Mouse (Mus musculus) ovary, adult 18-20 months (tissue): ENCODE data around the gene Fam169b.
"Not testable (repeated sequence)": the region's sequence is repeated elsewhere in the genome, so short reads cannot be mapped to it uniquely, and the experiment has no call there.

Source experiments
- DNase-seq: peaks from one replicate; pipeline ENCODE4 v3.0.0; 2022; ENCODE audit warnings: low spot score, mixed read lengths

Fam169b gene

DNA sequence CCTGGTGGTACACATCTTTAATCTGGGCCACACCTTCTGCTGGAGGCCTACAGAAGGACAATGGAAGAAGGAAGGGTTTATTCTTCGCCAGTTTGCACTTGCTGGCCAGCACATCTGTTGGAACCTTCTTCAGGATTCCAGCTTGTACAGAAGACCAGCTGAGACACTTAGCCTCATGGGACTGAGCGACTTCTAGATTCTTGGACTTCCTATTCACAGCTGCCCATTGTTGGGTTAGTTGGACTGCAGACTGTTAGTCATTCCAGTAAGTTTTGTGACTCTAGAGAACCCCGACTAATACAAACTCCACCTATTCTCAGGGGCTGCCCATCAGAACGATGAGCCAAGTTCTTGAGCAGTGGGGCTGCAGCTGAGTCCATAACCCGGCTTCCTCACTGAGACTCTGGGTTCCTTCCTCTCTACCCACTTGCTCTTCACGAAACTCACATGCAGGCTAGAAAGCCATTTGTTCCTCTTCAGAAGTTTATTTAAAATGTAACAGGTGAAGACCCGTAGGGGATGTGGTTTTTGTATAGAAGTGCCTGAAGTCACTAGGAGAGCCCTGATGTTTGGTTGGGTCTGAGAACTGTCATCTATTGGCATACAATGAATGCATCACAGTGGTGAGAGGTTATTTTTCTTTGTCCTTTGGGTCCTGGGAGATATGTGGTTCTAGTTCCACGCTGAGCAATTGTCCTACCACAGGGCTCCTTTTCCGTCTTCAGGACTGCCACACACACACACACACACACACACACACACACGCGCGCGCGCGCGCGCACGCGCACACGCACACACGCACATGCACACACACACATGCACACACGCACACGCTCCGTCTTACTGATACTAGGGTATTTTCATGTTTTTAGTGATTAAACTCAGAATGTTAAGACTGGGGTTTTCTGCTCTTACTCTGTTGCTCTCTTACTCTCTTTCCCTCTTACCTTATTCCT is 13.2 kb downstream of the Fam169b start:
- no peak for DNase-seq

GRCm38 (mm10) chr7:68287582-68287981 is 13.9 kb downstream of the Fam169b start:
- no peak for DNase-seq

DNA sequence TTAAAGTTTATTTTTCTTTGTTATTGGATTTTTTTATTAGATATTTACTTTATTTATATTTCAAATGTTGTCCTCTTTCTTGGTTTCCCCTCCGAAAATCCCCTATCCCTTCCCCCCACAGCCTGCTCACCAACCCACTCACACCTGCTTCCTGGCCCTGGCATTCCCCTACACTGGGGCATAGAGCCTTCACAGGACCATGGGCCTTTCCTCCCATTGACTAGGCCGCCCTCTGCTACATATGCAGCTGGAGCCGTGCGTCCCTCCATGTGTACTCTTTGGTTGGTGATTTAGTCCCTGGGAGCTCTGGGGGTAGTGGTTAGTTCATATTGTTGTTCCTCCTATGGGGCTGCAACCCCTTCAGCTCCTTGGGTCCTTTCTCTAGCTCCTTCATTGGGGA is 14.4 kb downstream of the Fam169b start:
- not testable (repeated sequence) for DNase-seq

- DNase-seq, result no peak
Observed at GRCm38 (mm10) chr7:68289081-68289480, 15.4 kb downstream of the Fam169b start.

DNA sequence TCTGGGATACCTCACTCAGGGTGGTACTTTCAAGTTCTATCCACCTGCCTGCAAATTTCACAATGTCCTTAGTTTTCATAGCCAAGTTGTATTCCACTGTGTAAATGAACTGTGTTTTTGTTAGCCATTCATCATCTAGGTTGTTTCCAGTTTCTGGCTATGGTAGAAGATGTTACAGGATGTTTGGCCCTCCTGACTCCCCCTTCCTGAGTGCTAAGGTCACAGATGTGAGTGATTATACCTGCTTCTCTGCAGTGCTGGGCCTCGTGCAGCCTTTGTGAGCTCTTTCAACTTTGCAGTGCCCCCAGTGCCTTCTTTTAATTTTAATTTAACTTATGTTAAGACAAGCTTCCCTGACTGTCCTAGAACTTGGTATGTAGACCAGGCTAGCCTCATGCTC is 18.0 kb downstream of the Fam169b start:
- no peak for DNase-seq

GRCm38 (mm10) chr7:68293997-68294789 is 20.6 kb downstream of the Fam169b start:
- no peak for DNase-seq

DNA sequence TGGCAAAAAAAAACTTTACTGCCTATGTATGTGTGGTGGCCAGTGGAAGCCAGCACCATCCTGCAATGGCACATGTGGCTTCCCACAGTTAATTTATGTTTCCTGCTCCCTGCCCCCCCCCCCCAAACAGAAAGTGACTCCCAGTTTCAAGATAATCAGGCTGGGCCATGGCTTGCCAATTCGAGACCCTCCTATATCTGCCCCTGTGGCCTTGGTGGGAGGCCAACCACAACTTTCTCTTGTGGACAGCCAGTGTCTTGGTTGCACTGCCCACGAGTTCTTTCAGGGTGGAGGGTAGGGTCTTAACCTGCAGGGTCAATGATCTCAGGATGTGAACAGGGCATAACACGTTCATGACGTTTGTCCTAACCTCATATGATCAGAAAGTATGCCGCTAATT is 22.8 kb downstream of the Fam169b start:
- DNase-seq, result no peak

GRCm38 (mm10) chr7:68298381-68299076 is 24.9 kb downstream of the Fam169b start:
- no peak for DNase-seq

DNA sequence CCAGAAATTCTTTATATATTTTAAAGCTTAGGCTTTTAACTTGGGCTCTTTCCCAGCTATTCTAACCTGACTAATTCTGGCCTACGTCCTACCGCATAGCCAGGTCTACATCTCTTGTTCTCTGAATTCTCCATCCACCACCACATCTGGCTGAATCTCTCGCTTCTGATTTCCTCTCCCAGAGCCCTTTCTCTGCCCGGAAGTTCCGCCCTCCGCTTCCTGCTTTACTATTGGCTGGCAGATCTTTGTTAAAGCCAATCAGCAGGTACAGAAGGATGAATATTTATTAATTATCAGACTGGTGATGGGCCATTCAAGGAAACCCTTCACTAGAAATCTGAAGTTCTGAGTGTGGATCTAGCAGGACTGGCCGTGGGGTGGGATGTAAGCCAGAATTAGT is 27.5 kb downstream of the Fam169b start:
- no peak for DNase-seq

- peak; percentile 17 for DNase-seq
Observed at GRCm38 (mm10) chr7:68302586-68303433, 29.2 kb downstream of the Fam169b start.

- DNase-seq, result no peak
Observed at GRCm38 (mm10) chr7:68303685-68304084, 30.0 kb downstream of the Fam169b start.

- no peak for DNase-seq
Observed at GRCm38 (mm10) chr7:68305781-68306575, 32.3 kb downstream of the Fam169b start.

DNA sequence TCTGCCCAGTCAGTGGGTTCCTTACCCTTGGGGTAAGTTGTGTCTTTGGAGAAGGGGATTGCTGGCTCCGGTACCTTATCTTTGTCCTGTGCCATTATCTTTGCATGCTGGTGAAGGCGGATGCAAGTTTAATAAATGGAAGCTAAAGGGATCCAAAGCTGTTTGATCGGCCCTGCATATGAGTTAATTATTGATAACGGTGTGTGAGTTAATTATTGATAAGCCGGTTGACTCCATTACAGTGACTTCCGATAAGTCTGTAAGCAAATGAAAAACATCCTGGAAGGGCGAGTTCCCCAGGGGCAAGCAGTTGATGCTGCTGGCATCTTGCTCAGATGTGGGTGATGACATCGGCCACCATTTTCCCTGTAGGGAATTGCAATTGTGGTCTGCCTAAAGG is 33.1 kb downstream of the Fam169b start:
- DNase-seq, result no peak

DNA sequence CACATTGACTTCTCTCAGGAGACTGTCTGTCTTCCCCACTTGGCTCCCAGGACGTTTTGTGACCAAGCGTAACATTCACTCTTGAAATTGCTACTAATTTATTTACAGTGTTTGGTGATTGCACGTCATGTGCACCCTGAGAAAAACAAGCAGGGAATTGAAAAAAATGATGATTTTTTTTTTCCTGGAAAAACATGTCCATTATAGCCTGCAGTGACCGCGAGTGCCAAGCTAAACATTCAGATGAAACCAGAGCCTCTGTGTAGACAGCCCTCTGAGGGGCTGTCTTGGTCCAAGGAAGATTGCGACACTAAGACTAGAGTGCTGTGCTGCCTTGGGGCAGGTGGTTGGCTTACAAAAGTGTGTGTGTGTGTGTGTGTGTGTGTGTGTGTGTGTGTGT is 37.8 kb downstream of the Fam169b start:
- no peak for DNase-seq

GRCm38 (mm10) chr7:68312395-68312794 is 38.8 kb downstream of the Fam169b start:
- no peak for DNase-seq

DNA sequence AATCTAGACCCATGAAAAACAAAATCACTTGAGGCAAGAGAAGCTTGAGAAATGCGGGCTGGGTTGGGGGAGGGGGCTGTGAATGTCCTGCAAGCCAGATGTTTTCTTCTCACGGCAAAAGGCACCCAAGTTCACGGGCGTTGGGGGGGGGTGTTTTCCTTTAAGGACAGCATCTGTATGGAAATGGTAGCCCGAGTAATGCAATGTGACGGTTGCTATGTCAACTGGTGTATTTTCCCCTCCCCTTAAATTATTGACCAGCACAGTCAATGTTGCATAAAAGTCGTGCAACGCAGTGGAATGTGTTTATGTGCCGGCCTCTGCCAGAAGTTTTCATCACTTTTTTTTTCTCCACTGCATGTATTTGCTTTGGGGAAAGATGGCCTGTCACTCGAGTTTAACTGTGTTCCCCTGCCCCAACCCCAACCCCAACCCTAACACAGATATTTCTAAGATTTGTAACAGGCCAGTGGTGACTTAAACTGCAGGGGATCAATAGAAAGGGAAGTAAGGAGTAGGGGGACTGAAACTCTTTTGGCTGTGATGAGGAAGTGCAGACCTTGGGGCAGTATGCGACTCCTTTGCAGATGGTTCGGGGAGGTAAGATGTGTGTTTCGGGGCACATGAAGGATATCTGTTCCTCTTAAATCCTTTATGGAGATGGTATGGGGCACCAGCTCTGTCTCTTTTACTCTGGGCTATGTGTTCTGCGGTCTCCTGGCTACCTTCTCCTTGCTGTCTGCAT is 39.6 kb downstream of the Fam169b start:
- no peak for DNase-seq

DNA sequence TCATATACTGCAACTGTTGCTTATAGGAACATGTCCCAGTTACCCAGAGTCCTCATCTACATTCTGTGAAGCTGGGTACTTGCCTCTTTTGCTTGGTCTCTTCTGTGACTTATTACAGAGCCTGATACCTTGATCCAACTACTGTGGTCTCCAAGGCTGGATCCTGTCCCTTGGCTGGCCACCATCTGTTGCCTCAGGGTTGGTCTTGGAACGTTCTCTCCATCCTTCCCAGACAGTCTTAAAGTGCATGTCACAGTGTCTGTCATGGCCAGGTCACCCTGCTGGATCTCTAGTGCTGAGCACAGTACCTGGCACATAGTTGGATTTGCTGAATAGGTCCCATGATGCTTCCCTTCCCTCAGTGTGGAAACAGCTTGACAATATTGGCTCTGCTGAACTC is 40.6 kb downstream of the Fam169b start:
- no peak for DNase-seq

- no peak for DNase-seq
Observed at GRCm38 (mm10) chr7:68315068-68315467, 41.4 kb downstream of the Fam169b start.

DNA sequence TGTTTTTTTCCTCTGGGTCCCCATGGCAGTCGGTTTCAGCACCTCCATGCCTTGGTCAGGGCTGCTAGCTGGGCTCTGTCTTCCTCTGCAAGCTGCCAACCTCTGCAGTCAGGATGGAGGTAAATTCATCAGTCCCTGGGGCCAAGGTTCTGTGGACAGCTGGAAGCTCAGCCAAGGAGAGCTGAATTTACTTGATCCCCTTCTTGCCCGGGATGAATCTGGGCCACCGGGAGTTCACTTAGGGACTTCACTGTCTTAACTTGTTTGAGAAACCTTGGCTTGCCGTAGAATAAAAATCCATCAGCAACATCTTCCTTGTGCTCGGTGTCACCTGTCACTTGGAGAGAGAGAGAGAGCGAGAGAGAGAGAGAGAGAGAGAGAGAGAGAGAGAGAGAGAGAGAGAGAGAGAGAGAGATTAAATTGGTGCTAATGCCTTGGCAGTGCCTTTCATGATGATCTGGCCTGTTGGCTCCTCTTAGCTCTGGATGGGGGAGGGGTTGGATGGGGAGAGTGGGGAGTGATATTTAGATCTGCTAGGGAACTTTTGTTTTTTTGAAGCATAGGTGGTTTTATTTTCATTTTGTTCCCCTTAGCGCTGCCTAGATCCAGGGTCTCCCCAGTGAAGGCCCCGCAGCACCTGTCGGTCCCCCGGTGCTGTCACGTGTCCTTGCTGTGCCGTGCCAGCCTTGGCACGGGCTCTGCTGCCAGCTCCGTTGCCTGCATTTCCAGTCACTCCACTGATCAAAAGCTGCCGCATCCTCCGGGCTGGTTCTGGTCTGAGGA is 44.6 kb downstream of the Fam169b start:
- no peak for DNase-seq
